Mouse (Mus musculus): Measurements from ENCODE around the gene Socs7. TPM values are rescaled to one million over a fixed set of nuclear protein-coding genes. Genes with fewer than 3 reads are reported as not detected.
A peak's percentile ranks its signal among the peaks of the same experiment; 100 is the strongest.

The Socs7 gene
- polyA plus RNA-seq, 1 experiment from 2014 or later, result 2.2 TPM

DNA sequence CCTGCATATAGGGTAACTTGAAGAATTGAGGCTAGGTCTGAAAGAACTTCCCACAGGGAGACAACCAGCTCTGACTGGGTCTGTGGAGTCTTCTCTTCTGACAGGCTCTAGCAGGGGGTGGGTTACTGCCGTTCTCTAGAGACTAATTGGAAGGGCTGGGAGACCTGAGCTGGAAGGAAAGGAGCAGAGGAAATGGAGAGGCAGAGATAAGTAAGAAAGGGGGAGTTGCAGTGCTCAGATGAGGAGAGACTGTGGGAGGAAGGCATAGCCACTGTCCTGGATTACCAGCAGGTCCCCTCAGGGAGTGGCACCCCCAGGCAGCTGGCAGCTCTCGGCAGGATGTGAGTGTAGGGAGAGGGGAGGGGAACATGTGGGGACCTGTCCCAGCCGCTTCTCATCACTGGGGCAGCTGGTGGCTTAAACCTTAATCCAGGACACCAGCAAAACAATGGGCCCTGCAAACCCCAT lies 79.3 kb downstream of the Socs7 start:
- ATAC-seq (replicated peaks; ENCODE audit: low FRiP score) (no peak), DNase-seq (ENCODE audit: low spot score) (peak; percentile 57)
- Histone ChIP-seq H3K9ac (ENCODE audit: low read depth, low read length) (peak overlapping the region; percentile 98), H3K27ac (ENCODE audit: low read depth, low read length) (peak overlapping the region; percentile 98), H3K4me3 (ENCODE audit: low read depth, low read length) (peak overlapping the region; percentile 94), H3K4me2 (peak overlapping the region; percentile 80), H3K27me3 (replicated peaks; ENCODE audit: control insufficient read depth, insufficient read depth, low read length) (no peaks in the 10 kb centered on the region), H3K4me1 (replicated peaks; ENCODE audit: control insufficient read depth, insufficient read depth, low read length) (peaks cover 88% of the 10 kb centered on the region), H3K36me3 (ENCODE audit: control insufficient read depth, insufficient read depth, low read length) (peaks cover 13% of the 10 kb centered on the region), H3K9me3 (ENCODE audit: control insufficient read depth, low read length) (no peaks in the 10 kb centered on the region)
- WGBS, result 6% methylated on average over 3 of the region's 3 CpGs

DNA sequence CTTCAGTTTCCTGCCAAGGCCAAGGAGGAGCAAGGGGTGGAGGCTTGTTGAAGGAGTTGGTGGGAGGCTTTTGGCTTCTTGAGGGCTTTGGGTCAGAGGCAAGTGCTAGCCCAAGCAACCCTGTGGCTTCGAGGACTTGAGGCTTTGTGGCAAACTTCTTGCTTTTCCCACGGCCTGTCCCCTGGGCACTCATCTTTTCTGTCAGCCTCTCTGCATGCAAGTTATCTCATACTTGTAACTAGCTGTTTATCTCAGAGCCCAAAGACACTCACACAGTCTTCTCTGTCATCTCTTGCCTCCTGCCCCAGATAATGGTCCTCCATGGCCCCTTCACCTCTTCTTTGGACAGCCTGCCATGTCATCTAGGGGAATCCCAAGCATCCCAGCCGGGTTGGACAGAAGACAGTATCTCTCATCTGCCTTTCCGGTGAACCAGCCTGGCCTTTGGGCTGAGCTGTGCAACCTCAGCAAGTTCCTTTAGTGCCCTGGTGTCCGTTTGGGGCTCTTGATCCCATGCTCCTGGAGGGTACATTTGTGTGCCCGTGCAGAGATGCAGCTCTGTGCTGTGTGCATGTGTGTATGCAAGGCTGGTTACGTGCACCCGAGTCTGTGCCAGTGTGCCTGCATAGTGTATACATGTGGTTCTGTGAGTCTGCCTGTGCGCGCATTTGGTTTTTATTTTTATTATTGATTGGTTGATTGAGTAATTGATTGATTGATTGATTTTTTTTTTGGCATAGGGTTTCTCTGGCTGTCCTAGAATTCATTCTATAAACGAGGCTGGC lies 80.7 kb downstream of the Socs7 start:
- H3K9me3 ChIP-seq (ENCODE audit: control insufficient read depth, low read length), result no peaks in the 10 kb centered on the region
- 59% methylated on average over 11 of the region's 11 CpGs for WGBS
- H3K4me2 ChIP-seq, result peak overlapping the region; percentile 80
- no peaks in the 10 kb centered on the region for H3K27me3 ChIP-seq (replicated peaks; ENCODE audit: control insufficient read depth, insufficient read depth, low read length)
- H3K9ac ChIP-seq (ENCODE audit: low read depth, low read length), result peak overlapping the region; percentile 98
- peaks cover 91% of the 10 kb centered on the region for H3K4me1 ChIP-seq (replicated peaks; ENCODE audit: control insufficient read depth, insufficient read depth, low read length)
- DNase-seq (ENCODE audit: low spot score) (no peak), ATAC-seq (replicated peaks; ENCODE audit: low FRiP score) (peak; percentile 35)
- H3K36me3 ChIP-seq (ENCODE audit: control insufficient read depth, insufficient read depth, low read length), result peaks cover 19% of the 10 kb centered on the region
- peak overlapping the region; percentile 94 for H3K4me3 ChIP-seq (ENCODE audit: low read depth, low read length)
- peak overlapping the region; percentile 98 for H3K27ac ChIP-seq (ENCODE audit: low read depth, low read length)

DNA sequence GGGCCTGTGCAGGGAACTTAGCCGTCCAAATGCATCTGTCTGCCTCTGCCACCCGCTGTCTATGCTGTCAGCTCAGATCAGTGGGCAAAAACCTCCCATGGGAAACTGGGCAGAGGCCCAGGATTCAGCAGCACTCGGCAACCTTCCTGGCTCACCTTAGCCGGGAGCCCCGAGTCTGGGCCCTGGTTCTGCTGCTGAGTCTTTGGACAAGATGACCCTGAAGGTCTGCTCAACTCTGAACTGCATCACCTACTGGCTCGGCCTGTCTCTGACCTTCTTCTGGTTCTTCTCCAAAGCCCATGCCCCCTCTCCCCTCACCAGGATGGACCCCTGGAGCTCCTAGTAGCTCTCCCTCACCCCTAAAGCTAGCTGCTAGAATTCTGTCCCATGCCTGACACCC lies 83.2 kb downstream of the Socs7 start:
- no peak for DNase-seq (ENCODE audit: low spot score)
- H3K9me3 ChIP-seq (ENCODE audit: control insufficient read depth, low read length), result no peaks in the 10 kb centered on the region
- H3K9ac ChIP-seq (ENCODE audit: low read depth, low read length), result peak overlapping the region; percentile 98
- H3K4me2 ChIP-seq, result peak overlapping the region; percentile 80
- no peaks in the 10 kb centered on the region for H3K27me3 ChIP-seq (replicated peaks; ENCODE audit: control insufficient read depth, insufficient read depth, low read length)
- ATAC-seq (replicated peaks; ENCODE audit: low FRiP score), result no peak
- H3K4me3 ChIP-seq (ENCODE audit: low read depth, low read length), result peak overlapping the region; percentile 94
- H3K36me3 ChIP-seq (ENCODE audit: control insufficient read depth, insufficient read depth, low read length), result peaks cover 39% of the 10 kb centered on the region
- peaks cover 90% of the 10 kb centered on the region for H3K4me1 ChIP-seq (replicated peaks; ENCODE audit: control insufficient read depth, insufficient read depth, low read length)
- 64% methylated on average over 6 of the region's 6 CpGs for WGBS
- H3K27ac ChIP-seq (ENCODE audit: low read depth, low read length), result peak overlapping the region; percentile 98

DNA sequence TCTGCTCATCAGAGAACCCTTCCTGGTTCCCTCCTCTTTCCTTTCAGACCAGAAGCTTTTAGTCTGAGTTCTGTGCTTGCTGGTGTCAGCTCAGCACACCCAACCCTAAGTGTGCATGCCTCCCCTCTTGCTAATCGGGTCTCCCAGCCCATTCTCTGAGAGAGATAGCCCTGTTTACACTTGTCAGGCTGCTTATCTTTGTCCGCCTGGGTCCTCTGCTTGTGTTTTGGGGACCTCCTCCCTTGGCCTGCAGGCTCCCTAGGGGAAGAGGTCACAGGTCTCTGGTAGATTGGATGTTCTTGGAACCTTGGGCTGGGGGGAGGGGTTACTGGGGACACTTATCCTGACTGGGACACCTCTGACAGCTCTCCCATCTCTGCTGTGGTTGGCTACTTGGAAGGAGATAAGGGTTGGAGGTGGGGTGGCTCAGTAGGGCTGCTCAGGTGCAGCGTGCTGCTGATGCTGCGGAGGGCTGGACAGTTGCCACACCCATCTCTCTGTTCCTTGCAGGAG lies 83.7 kb downstream of the Socs7 start:
- 21% methylated on average over 4 of the region's 4 CpGs for WGBS
- peak overlapping the region; percentile 98 for H3K9ac ChIP-seq (ENCODE audit: low read depth, low read length)
- no peaks in the 10 kb centered on the region for H3K27me3 ChIP-seq (replicated peaks; ENCODE audit: control insufficient read depth, insufficient read depth, low read length)
- H3K27ac ChIP-seq (ENCODE audit: low read depth, low read length), result peak overlapping the region; percentile 98
- peaks cover 90% of the 10 kb centered on the region for H3K4me1 ChIP-seq (replicated peaks; ENCODE audit: control insufficient read depth, insufficient read depth, low read length)
- ATAC-seq (replicated peaks; ENCODE audit: low FRiP score) (peak; percentile 89), DNase-seq (ENCODE audit: low spot score) (peak; percentile 80)
- peaks cover 41% of the 10 kb centered on the region for H3K36me3 ChIP-seq (ENCODE audit: control insufficient read depth, insufficient read depth, low read length)
- H3K4me3 ChIP-seq (ENCODE audit: low read depth, low read length), result peak overlapping the region; percentile 94
- H3K4me2 ChIP-seq, result peak overlapping the region; percentile 80
- H3K9me3 ChIP-seq (ENCODE audit: control insufficient read depth, low read length), result no peaks in the 10 kb centered on the region

DNA sequence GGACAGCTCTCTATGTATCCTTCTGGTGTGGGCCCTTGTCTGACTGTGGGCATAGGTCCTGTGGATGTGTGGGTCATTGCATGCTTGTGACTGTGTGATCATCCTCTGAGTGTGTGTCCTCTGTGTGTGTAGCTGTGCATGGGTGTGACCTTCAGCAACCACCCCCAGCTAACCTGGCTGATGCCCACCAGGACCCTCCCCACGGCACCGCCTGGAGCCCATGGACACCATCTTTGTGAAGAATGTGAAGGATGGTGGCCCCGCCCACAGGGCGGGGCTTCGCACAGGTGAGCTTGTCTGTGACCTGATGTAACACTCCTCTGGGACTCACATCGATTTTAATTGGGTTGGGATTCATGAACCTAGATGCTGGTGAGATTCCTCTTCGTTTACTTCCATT lies 85.6 kb downstream of the Socs7 start:
- no peaks in the 10 kb centered on the region for H3K27me3 ChIP-seq (replicated peaks; ENCODE audit: control insufficient read depth, insufficient read depth, low read length)
- no peaks in the 10 kb centered on the region for H3K9me3 ChIP-seq (ENCODE audit: control insufficient read depth, low read length)
- H3K9ac ChIP-seq (ENCODE audit: low read depth, low read length), result no peak overlapping the region
- WGBS, result 80% methylated on average over 7 of the region's 7 CpGs
- ATAC-seq (replicated peaks; ENCODE audit: low FRiP score), result no peak
- DNase-seq (ENCODE audit: low spot score), result no peak
- H3K4me3 ChIP-seq (ENCODE audit: low read depth, low read length), result no peak overlapping the region
- no peak overlapping the region for H3K27ac ChIP-seq (ENCODE audit: low read depth, low read length)
- H3K4me1 ChIP-seq (replicated peaks; ENCODE audit: control insufficient read depth, insufficient read depth, low read length), result peaks cover 76% of the 10 kb centered on the region
- H3K36me3 ChIP-seq (ENCODE audit: control insufficient read depth, insufficient read depth, low read length), result peaks cover 59% of the 10 kb centered on the region
- peak overlapping the region; percentile 3; the same call in 1 of the 2 replicates for H3K4me2 ChIP-seq

Other genes starting within 250 kb of the Socs7 start
- gene Tbx21, start 247.2 kb upstream of the Socs7 start, polyA plus RNA-seq (2014; fragmentation: Nextera tagmentation; extraction: Ambion mirVana), result not detected in 2 replicates
- gene Tbkbp1, start 211.1 kb upstream of the Socs7 start, polyA plus RNA-seq (2014; fragmentation: Nextera tagmentation; extraction: Ambion mirVana), result 5.4 and 5.5 TPM in 2 replicates
- 78.9 and 84.4 TPM in 2 replicates for gene Kpnb1, start 174.7 kb upstream of the Socs7 start, polyA plus RNA-seq (2014; fragmentation: Nextera tagmentation; extraction: Ambion mirVana)
- gene Npepps, start 81.9 kb upstream of the Socs7 start, polyA plus RNA-seq (2014; fragmentation: Nextera tagmentation; extraction: Ambion mirVana), result 52.1 and 60.2 TPM in 2 replicates
- gene Mrpl45, start 46.8 kb upstream of the Socs7 start, polyA plus RNA-seq (2014; fragmentation: Nextera tagmentation; extraction: Ambion mirVana), result 62.4 and 63.2 TPM in 2 replicates
- 0.03 TPM in 2 replicates for gene Gpr179, start 10.5 kb upstream of the Socs7 start, polyA plus RNA-seq (2014; fragmentation: Nextera tagmentation; extraction: Ambion mirVana)
- 9.3 and 10.9 TPM in 2 replicates for gene Arhgap23, start 53.0 kb downstream of the Socs7 start, polyA plus RNA-seq (2014; fragmentation: Nextera tagmentation; extraction: Ambion mirVana)
- 0.21 and 0.44 TPM in 2 replicates for gene 4933428G20Rik, start 137.8 kb downstream of the Socs7 start, polyA plus RNA-seq (2014; fragmentation: Nextera tagmentation; extraction: Ambion mirVana)
- 0.13 and 0.14 TPM in 2 replicates for gene Srcin1, start 213.6 kb downstream of the Socs7 start, polyA plus RNA-seq (2014; fragmentation: Nextera tagmentation; extraction: Ambion mirVana)